Mouse (Mus musculus) testis, postnatal 10 days (tissue): ENCODE data around the gene Kcnd3.
A peak's percentile ranks its signal among the peaks of the same experiment; 100 is the strongest.

Source experiments
- DNase-seq: peaks from one replicate; pipeline ENCODE4 v3.0.0; 2021; ENCODE audit warnings: low spot score

The Kcnd3 gene

DNA sequence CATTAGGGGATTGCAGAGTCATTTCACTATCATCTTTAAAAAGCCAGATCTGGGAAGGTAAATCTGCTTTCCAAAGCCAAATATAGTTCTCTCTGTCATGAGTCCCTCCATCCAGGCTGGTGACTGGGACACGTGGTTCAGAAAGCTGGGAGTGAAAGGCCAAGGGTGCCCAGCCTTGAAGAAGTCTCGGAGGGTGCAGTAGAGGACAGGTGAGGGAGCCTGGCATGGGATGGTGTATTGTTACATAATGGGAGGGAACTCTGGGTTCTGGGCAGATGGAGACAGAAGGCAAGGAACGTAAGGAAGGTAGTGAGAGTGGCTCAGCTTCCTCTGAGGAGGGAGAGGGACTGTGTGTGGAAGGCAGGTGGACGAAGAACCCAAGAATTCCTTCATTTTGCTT, 5.5 kb downstream of the Kcnd3 start:
- no peak for DNase-seq

GRCm38 (mm10) chr3:105466538-105466937, 14.4 kb downstream of the Kcnd3 start:
- no peak for DNase-seq

- no peak for DNase-seq
Observed at GRCm38 (mm10) chr3:105472564-105472963, 20.4 kb downstream of the Kcnd3 start.

DNA sequence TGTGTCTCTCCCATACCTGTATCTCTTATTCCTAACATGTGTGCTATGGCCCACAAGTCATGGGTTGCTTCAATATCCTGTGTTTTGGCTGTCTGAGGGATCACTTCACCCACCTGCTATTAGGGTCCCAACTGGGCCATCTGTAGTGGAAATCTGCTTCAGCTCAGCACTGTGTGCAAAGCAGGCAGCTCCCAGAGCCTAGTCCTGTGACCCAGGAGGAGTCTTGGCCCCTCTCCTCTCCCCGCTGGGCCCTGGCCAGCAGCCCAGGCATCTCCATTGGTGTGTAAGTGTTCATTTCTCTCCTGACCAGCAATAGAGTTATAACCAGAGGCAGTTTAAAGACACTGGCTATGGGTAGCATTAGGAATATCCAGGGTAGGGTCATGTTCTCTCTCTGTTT, 24.3 kb downstream of the Kcnd3 start:
- no peak for DNase-seq

- no peak for DNase-seq
Observed at GRCm38 (mm10) chr3:105478876-105479275, 26.7 kb downstream of the Kcnd3 start.

GRCm38 (mm10) chr3:105481419-105481818, 29.3 kb downstream of the Kcnd3 start:
- no peak for DNase-seq

DNA sequence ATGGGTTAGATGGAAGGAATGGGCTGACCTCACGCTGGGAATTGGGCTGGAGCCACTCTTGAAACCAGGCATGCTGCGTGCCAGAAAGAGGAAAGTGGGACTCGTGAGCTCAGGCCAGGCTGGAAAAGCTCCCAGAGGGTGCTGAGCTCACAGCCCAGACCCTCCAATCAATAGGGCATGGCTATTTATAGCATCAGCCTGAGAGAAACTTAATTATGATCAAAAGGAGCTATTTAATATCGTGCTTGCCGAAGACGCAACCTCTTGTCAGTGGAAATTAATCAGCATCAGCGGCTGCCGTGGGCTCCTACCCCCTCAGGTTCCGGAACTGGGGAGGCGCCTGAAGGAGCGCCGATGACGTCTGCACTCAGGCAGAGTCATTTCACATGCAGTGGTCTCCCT, 31.5 kb downstream of the Kcnd3 start:
- no peak for DNase-seq

GRCm38 (mm10) chr3:105487171-105487570, 35.0 kb downstream of the Kcnd3 start:
- DNase-seq = peak; percentile 66

GRCm38 (mm10) chr3:105489607-105490006, 37.5 kb downstream of the Kcnd3 start:
- no peak for DNase-seq

DNA sequence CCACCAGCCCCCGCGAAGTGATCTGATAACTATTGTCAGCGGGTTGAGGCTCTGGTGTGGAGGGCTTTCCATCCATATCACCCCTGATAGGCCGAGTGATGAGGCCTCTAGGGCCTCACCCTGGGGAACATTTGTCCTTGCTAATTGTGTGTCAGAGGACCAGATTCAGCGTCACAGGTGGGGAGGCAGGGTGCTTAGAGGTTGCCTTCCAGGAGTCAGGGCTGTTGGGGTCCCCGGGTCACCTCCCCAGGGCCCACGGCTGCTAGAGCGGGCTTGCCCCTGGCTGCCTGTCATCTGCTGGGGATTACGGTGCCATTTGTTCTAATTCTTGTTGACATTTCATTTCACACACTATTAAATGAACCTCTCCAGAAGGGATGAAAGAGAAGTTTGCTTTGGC, 42.8 kb downstream of the Kcnd3 start:
- no peak for DNase-seq

- DNase-seq = no peak
Observed at GRCm38 (mm10) chr3:105496216-105496615, 44.1 kb downstream of the Kcnd3 start.

DNA sequence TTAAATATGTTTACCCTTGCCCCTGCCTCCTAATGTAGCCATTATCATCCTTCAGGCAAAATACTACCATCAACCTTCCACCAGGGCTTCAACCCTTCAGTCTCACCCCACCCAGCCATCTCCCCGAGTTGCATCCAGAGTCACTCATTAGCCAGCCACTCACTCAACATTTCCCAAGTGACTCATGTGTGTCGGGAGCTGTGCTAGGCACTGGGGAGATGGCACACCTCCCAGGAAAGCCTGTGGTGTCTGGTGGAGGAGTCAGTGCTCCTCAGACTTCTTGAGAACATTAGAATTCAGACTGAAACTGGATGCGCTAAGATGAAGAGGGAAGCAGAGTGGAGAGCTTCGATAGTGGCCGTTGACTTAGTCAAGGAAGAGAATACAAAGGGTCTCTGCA, 44.8 kb downstream of the Kcnd3 start:
- DNase-seq = no peak

GRCm38 (mm10) chr3:105501071-105501470, 48.9 kb downstream of the Kcnd3 start:
- no peak for DNase-seq

- no peak for DNase-seq
Observed at GRCm38 (mm10) chr3:105504272-105504671, 52.1 kb downstream of the Kcnd3 start.

- DNase-seq = no peak
Observed at GRCm38 (mm10) chr3:105505161-105505872, 53.2 kb downstream of the Kcnd3 start.

DNA sequence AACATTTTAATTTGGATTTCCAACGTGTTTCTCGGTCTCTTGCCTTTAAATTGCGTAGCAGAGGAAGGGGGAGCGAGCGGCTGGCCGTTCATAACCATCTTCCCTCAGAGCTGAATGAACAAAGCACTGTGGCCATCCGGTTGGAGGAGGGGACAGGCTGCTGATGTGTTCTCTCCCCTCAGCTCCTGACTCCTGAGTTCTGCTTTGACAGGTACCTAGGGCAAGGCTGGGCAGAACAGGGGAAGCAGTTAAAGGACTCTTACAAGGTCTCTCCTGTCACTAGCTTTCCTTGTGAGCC, 53.7 kb downstream of the Kcnd3 start:
- DNase-seq = no peak

DNA sequence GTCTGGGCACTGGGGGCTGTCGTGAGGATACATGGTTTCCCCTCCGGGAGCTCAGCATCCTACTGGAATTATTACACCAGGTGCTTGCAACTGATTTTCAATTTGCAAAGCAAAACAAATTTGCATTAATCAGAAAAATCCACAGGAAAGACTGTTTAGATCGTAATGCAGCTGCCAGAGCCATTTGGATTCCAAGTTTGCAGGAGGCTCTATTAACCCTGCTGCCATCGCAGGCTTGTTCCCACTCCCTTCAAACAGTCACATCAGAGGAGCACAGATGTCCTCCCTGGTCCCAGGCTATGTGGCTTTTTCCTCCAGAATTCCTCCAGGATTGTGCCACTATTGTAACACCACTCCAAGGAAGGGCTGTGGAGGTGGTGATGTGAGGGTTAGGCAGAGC, 54.5 kb downstream of the Kcnd3 start:
- DNase-seq = no peak

GRCm38 (mm10) chr3:105509321-105509720, 57.2 kb downstream of the Kcnd3 start:
- DNase-seq = no peak

- peak; percentile 23 for DNase-seq
Observed at GRCm38 (mm10) chr3:105511836-105512235, 59.7 kb downstream of the Kcnd3 start.

GRCm38 (mm10) chr3:105514215-105514614, 62.1 kb downstream of the Kcnd3 start:
- DNase-seq = no peak

GRCm38 (mm10) chr3:105515035-105515434, 62.9 kb downstream of the Kcnd3 start:
- DNase-seq = no peak

DNA sequence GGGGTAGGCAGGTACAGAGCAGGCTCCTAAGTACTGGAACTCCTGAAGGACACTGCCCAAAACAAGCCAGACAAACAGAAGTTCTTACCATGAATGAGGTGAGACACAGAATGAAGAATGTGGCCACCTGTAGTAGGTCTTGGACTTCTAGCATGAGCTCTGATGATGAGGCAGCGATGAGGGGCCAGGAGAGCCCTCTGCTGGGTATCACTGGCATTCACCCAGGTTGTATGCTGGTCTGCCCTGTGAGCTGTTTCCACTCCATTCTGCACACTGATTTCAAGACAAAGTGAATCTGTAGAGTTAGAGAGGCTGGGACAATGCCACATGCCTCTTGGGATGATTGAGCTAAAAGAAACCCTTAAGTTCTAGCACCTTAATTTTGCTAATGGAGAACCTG, 63.5 kb downstream of the Kcnd3 start:
- no peak for DNase-seq

DNA sequence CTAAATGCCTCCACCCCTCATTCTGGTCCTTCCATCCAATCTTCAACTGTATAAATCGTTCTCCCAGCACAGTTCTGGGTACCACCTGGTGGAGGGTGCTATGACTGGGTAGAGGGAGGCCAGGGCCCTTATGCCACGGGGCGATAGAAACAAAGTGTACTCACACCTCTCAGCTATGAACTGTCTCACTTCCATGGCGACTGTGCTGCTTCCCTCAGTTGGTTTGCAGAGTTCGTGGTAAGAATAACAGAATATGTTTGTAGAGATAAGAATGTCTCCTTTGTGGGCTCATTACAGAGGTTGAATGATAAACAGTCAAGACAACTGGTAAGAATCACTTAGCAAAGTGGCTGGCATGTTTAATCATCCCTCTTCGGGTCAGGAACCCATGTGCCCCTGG, 68.3 kb downstream of the Kcnd3 start:
- no peak for DNase-seq

- no peak for DNase-seq
Observed at GRCm38 (mm10) chr3:105521178-105521631, 69.1 kb downstream of the Kcnd3 start.

- DNase-seq = no peak
Observed at GRCm38 (mm10) chr3:105521639-105522038, 69.5 kb downstream of the Kcnd3 start.
